Comparison of ENCODE assay signal across 10 mouse cellular contexts in the genomic region with DNA sequence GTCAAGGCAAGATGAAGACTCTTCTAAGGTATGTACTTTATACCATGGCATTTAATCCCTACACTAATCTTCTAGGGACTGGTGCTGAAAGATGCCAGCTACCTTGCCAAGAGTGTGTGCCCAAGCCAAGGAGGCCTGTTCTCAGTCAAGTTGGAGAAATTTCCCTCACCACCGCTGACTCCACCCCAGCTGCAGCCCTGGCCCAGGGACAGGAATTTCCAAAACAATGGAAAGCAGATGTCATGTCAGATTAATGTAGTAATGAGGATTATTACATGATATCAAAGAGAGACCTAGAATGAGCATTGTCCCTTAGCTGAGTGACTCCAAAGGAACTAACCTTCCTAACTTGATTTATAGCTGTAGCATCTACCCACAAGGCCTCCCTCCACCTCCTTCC. TPM values are rescaled to one million over a fixed set of nuclear protein-coding genes. Genes with fewer than 3 reads are reported as not detected.
A peak's percentile ranks its signal among the peaks of the same experiment; 100 is the strongest.
DNase-seq lines count a peak whose midpoint lies in the region; ATAC-seq and TF ChIP-seq lines count a peak whose summit lies in the region.
"Had no signal": no experiment of that assay in that cellular context is flagged by ENCODE, and none has a peak within 500 bp of the region (broad histone marks: within the 10 kb centered on the region; RNA-seq: fewer than 3 reads in every experiment).

No protein-coding gene starts in this region.

- no peaks in the 10 kb centered on the region for H3K27me3 ChIP-seq in kidney, postnatal 0 days (ENCODE audit: insufficient read depth, low read length)
- H3K27me3 ChIP-seq in midbrain, embryonic 15.5 days (replicated peaks) = no peaks in the 10 kb centered on the region
- H3K27me3 ChIP-seq in forebrain, embryonic 16.5 days (replicated peaks; ENCODE audit: control insufficient read depth, insufficient read depth, low read length) = no peaks in the 10 kb centered on the region
- H3K27me3 ChIP-seq: stomach, embryonic 15.5 days had no signal

- TF ChIP-seq POLR2A in embryonic fibroblast, embryonic 13.5 days (IDR thresholded peaks at IDR 0.05; ENCODE audit: low read depth, low read length) = no peak

- no peak overlapping the region for H3K9ac ChIP-seq in kidney, postnatal 0 days (ENCODE audit: low read depth, low read length)
- H3K9ac ChIP-seq in midbrain, embryonic 15.5 days = no peak overlapping the region
- no peak overlapping the region for H3K9ac ChIP-seq in forebrain, embryonic 16.5 days (replicated peaks; ENCODE audit: low read depth, low read length)
- H3K9ac ChIP-seq: limb, embryonic 15.5 days; stomach, embryonic 15.5 days had no signal

- peak; percentile 21 for DNase-seq in kidney, adult 11 months
- no peak for DNase-seq in kidney, adult 8-10 months
- DNase-seq in kidney, postnatal 0 days (ENCODE audit: low spot score) = peak; percentile 59
- DNase-seq in MN1 (ENCODE audit: low spot score) = no peak
- DNase-seq in embryo, embryonic 11 days = no peak

- no peak for TF ChIP-seq CTCF in embryonic fibroblast, embryonic 13.5 days (IDR thresholded peaks at IDR 0.05; ENCODE audit: borderline replicate concordance, insufficient read depth, low read length)
- no peak for TF ChIP-seq CTCF in kidney, postnatal 0 days (IDR thresholded peaks at IDR 0.05; ENCODE audit: low read depth)

- WGBS in kidney, postnatal 0 days = 57% methylated on average over 1 of the region's 1 CpGs
- WGBS in midbrain, embryonic 15.5 days = 69% methylated on average over 1 of the region's 1 CpGs
- WGBS in forebrain, embryonic 16.5 days = 93% methylated on average over 1 of the region's 1 CpGs

- H3K36me3 ChIP-seq in kidney, postnatal 0 days (ENCODE audit: insufficient read depth, low read length) = no peaks in the 10 kb centered on the region
- no peaks in the 10 kb centered on the region for H3K36me3 ChIP-seq in midbrain, embryonic 15.5 days (replicated peaks)
- no peaks in the 10 kb centered on the region for H3K36me3 ChIP-seq in forebrain, embryonic 16.5 days (ENCODE audit: control insufficient read depth, insufficient read depth)
- H3K36me3 ChIP-seq: limb, embryonic 15.5 days; stomach, embryonic 15.5 days had no signal

- H3K9me3 ChIP-seq in kidney, postnatal 0 days (replicated peaks; ENCODE audit: low read length) = no peaks in the 10 kb centered on the region
- H3K9me3 ChIP-seq in midbrain, embryonic 15.5 days = no peaks in the 10 kb centered on the region
- no peaks in the 10 kb centered on the region for H3K9me3 ChIP-seq in forebrain, embryonic 16.5 days (ENCODE audit: control insufficient read depth, low read length)
- H3K9me3 ChIP-seq: limb, embryonic 15.5 days; stomach, embryonic 15.5 days had no signal

- ATAC-seq in kidney, postnatal 0 days (replicated peaks; ENCODE audit: low FRiP score, low read depth) = no peak
- ATAC-seq in midbrain, embryonic 15.5 days (replicated peaks) = no peak
- ATAC-seq in forebrain, embryonic 16.5 days = no peak

- no peak overlapping the region for H3K4me2 ChIP-seq in kidney, postnatal 0 days (ENCODE audit: low read length)
- no peak overlapping the region for H3K4me2 ChIP-seq in midbrain, embryonic 15.5 days
- H3K4me2 ChIP-seq in forebrain, embryonic 16.5 days (ENCODE audit: low read length) = no peak overlapping the region
- H3K4me2 ChIP-seq: limb, embryonic 15.5 days; stomach, embryonic 15.5 days had no signal

- H3K4me1 ChIP-seq in embryonic fibroblast, embryonic 13.5 days (ENCODE audit: control insufficient read depth, insufficient read depth, low read length) = peaks cover 23% of the 10 kb centered on the region
- H3K4me1 ChIP-seq in kidney, postnatal 0 days (replicated peaks; ENCODE audit: insufficient read depth, low read length) = peaks cover 4% of the 10 kb centered on the region; the same call in 1 of the 2 replicates
- peaks cover 28% of the 10 kb centered on the region for H3K4me1 ChIP-seq in midbrain, embryonic 15.5 days
- H3K4me1 ChIP-seq in forebrain, embryonic 16.5 days (replicated peaks; ENCODE audit: control insufficient read depth, insufficient read depth, low read length) = 0 out of 2 replicates have a peak, but pooled peaks cover 2% of the 10 kb centered on the region
- H3K4me1 ChIP-seq: limb, embryonic 15.5 days had no signal

- H3K27ac ChIP-seq in embryonic fibroblast, embryonic 13.5 days (ENCODE audit: insufficient read depth, low read length) = peak overlapping the region; percentile 83; the same call in 1 of the 2 replicates
- no peak overlapping the region for H3K27ac ChIP-seq in kidney, postnatal 0 days
- peak overlapping the region; percentile 64; the same call in 1 of the 2 replicates for H3K27ac ChIP-seq in midbrain, embryonic 15.5 days
- H3K27ac ChIP-seq in forebrain, embryonic 16.5 days (ENCODE audit: low read length) = no peak overlapping the region
- H3K27ac ChIP-seq: limb, embryonic 15.5 days; stomach, embryonic 15.5 days had no signal

- H3K4me3 ChIP-seq in embryonic fibroblast, embryonic 13.5 days (ENCODE audit: insufficient read depth, low read length) = no peak overlapping the region
- no peak overlapping the region for H3K4me3 ChIP-seq in kidney, postnatal 0 days (replicated peaks; ENCODE audit: low read depth, low read length)
- no peak overlapping the region for H3K4me3 ChIP-seq in midbrain, embryonic 15.5 days
- no peak overlapping the region for H3K4me3 ChIP-seq in forebrain, embryonic 16.5 days (replicated peaks; ENCODE audit: low read length)
- H3K4me3 ChIP-seq: limb, embryonic 15.5 days; stomach, embryonic 15.5 days had no signal

RNA-seq across cellular contexts. Expression of gene Stx3, which starts 8.3 kb away (rescaled TPM):
- polyA plus RNA-seq in embryonic fibroblast, embryonic 13.5 days (2011; ENCODE audit: insufficient read length, low read depth, missing spikeins) = 10.4 and 14.8 TPM in 2 replicates
- polyA plus RNA-seq in kidney, postnatal 0 days (2015; fragmentation: Nextera tagmentation; extraction: Ambion mirVana) = 42.5 and 46.1 TPM in 2 replicates
- 28.9 and 34.2 TPM in 2 replicates for polyA plus RNA-seq in midbrain, embryonic 15.5 days (2015; fragmentation: Nextera tagmentation; extraction: Ambion mirVana)
- 10.5 and 14.9 TPM in 2 replicates for polyA plus RNA-seq in forebrain, embryonic 16.5 days (2015; fragmentation: Nextera tagmentation; extraction: Ambion mirVana)

RNA-seq across cellular contexts. Expression of gene Olfr1417, which starts 28.2 kb away (rescaled TPM):
- not detected in 2 replicates for polyA plus RNA-seq in embryonic fibroblast, embryonic 13.5 days (2011; ENCODE audit: insufficient read length, low read depth, missing spikeins)
- 0.14 TPM in 1 of 2 replicates, not detected in the other for polyA plus RNA-seq in kidney, postnatal 0 days (2015; fragmentation: Nextera tagmentation; extraction: Ambion mirVana)
- polyA plus RNA-seq in midbrain, embryonic 15.5 days (2015; fragmentation: Nextera tagmentation; extraction: Ambion mirVana) = 0.09 TPM in 1 of 2 replicates, not detected in the other
- not detected in 2 replicates for polyA plus RNA-seq in forebrain, embryonic 16.5 days (2015; fragmentation: Nextera tagmentation; extraction: Ambion mirVana)
- polyA plus RNA-seq: limb, embryonic 15.5 days; stomach, embryonic 15.5 days had no signal

RNA-seq across cellular contexts. Expression of gene Mrpl16, which starts 40.7 kb away (rescaled TPM):
- polyA plus RNA-seq in embryonic fibroblast, embryonic 13.5 days (2011; ENCODE audit: insufficient read length, low read depth, missing spikeins) = 29.2 and 34.4 TPM in 2 replicates
- 66.7 and 69.8 TPM in 2 replicates for polyA plus RNA-seq in kidney, postnatal 0 days (2015; fragmentation: Nextera tagmentation; extraction: Ambion mirVana)
- 40.9 and 42.7 TPM in 2 replicates for polyA plus RNA-seq in midbrain, embryonic 15.5 days (2015; fragmentation: Nextera tagmentation; extraction: Ambion mirVana)
- 39.7 and 42.4 TPM in 2 replicates for polyA plus RNA-seq in forebrain, embryonic 16.5 days (2015; fragmentation: Nextera tagmentation; extraction: Ambion mirVana)

RNA-seq across cellular contexts. Expression of gene Olfr1418, which starts 50.0 kb away (rescaled TPM):
- not detected in 2 replicates for polyA plus RNA-seq in embryonic fibroblast, embryonic 13.5 days (2011; ENCODE audit: insufficient read length, low read depth, missing spikeins)
- not detected in 2 replicates for polyA plus RNA-seq in kidney, postnatal 0 days (2015; fragmentation: Nextera tagmentation; extraction: Ambion mirVana)
- polyA plus RNA-seq in midbrain, embryonic 15.5 days (2015; fragmentation: Nextera tagmentation; extraction: Ambion mirVana) = not detected in 2 replicates
- polyA plus RNA-seq in forebrain, embryonic 16.5 days (2015; fragmentation: Nextera tagmentation; extraction: Ambion mirVana) = not detected in 2 replicates
- polyA plus RNA-seq: limb, embryonic 15.5 days; stomach, embryonic 15.5 days had no signal

Comparison
In these comparisons a context has a peak if more than half of its experiments do, and no peak if none do; other contexts are left out.
1. DNase-seq: peak in kidney, adult 11 months (single experiment) and kidney, postnatal 0 days (single experiment); none in kidney, adult 8-10 months (0 of 2), MN1 (single experiment) and embryo, embryonic 11 days (single experiment).
2. H3K27ac ChIP-seq: peak in embryonic fibroblast, embryonic 13.5 days (single experiment) and midbrain, embryonic 15.5 days (single experiment); none in kidney, postnatal 0 days (single experiment) and forebrain, embryonic 16.5 days (single experiment).